8 mouse cellular contexts compared by ENCODE assay signal in genomic region chr4:82511524-82511923, GRCm38 (mm10).
DNase-seq lines count a peak whose midpoint lies in the region; ATAC-seq and TF ChIP-seq lines count a peak whose summit lies in the region.

No protein-coding gene starts in this region.

- peaks cover 61% of the 10 kb centered on the region for H3K4me1 ChIP-seq in E14TG2a.4 (replicated peaks; ENCODE audit: low read depth, low read length)
- peaks cover 79% of the 10 kb centered on the region for H3K4me1 ChIP-seq in forebrain, embryonic 10.5 days
- peaks cover 15% of the 10 kb centered on the region for H3K4me1 ChIP-seq in midbrain, embryonic 14.5 days (ENCODE audit: control insufficient read depth, insufficient read depth, low read length)
- peaks cover 8% of the 10 kb centered on the region; the same call in 1 of the 2 replicates for H3K4me1 ChIP-seq in thymus, adult 2 months (replicated peaks; ENCODE audit: control insufficient read depth, insufficient read depth, low read length)

- peak; percentile 58 for DNase-seq in ZHBTc4 (ENCODE audit: low read depth, low spot score)
- peak; percentile 68 for DNase-seq in forebrain, embryonic 10.5 days (ENCODE audit: extremely low spot score, low spot score)
- peak; percentile 78 for DNase-seq in heart, postnatal 4 days
- DNase-seq in layer of hippocampus, adult 8-10 months (ENCODE audit: low spot score in 2 of 2): peak; percentile 66 to 75
- peak; percentile 90 for DNase-seq in midbrain, embryonic 14.5 days
- no peak for DNase-seq in thymus, adult 2 months

- no peaks in the 10 kb centered on the region for H3K36me3 ChIP-seq in E14TG2a.4 (ENCODE audit: insufficient read depth, low read length)
- H3K36me3 ChIP-seq in forebrain, embryonic 10.5 days (replicated peaks): no peaks in the 10 kb centered on the region
- H3K36me3 ChIP-seq in midbrain, embryonic 14.5 days (ENCODE audit: control insufficient read depth, insufficient read depth, low read length): no peaks in the 10 kb centered on the region
- no peaks in the 10 kb centered on the region for H3K36me3 ChIP-seq in thymus, adult 2 months (ENCODE audit: control insufficient read depth, insufficient read depth, low read length)

- WGBS in forebrain, embryonic 10.5 days: 1% methylated on average over 8 of the region's 8 CpGs
- WGBS in midbrain, embryonic 14.5 days: under 1% methylated on average over 8 of the region's 8 CpGs
- WGBS in thymus, adult 2 months: 4% methylated on average over 8 of the region's 8 CpGs

- H3K27ac ChIP-seq in forebrain, embryonic 10.5 days: peak overlapping the region; percentile 99
- H3K27ac ChIP-seq in midbrain, embryonic 14.5 days (replicated peaks; ENCODE audit: low read depth, low read length): peak overlapping the region; percentile 83
- H3K27ac ChIP-seq in thymus, adult 2 months (ENCODE audit: control insufficient read depth, insufficient read depth, low read length): no peak overlapping the region

- no peaks in the 10 kb centered on the region for H3K9me3 ChIP-seq in E14TG2a.4 (ENCODE audit: low read length)
- no peaks in the 10 kb centered on the region for H3K9me3 ChIP-seq in forebrain, embryonic 10.5 days
- no peaks in the 10 kb centered on the region for H3K9me3 ChIP-seq in midbrain, embryonic 14.5 days (ENCODE audit: control insufficient read depth, low read length)

- no peaks in the 10 kb centered on the region for H3K27me3 ChIP-seq in E14TG2a.4 (ENCODE audit: insufficient read depth, low read length)
- peaks cover 13% of the 10 kb centered on the region; the same call in 1 of the 2 replicates for H3K27me3 ChIP-seq in forebrain, embryonic 10.5 days (ENCODE audit: poor library complexity, severe bottlenecking)
- H3K27me3 ChIP-seq in midbrain, embryonic 14.5 days (ENCODE audit: control insufficient read depth, insufficient read depth, low read length): peaks cover 3% of the 10 kb centered on the region; the same call in 1 of the 2 replicates
- H3K27me3 ChIP-seq in thymus, adult 2 months (ENCODE audit: control insufficient read depth, insufficient read depth, low read length): peaks cover 7% of the 10 kb centered on the region; the same call in 1 of the 2 replicates

- no peak for TF ChIP-seq CTCF in E14TG2a.4 (conservative IDR thresholded peaks at IDR 0.05; ENCODE audit: low read length)
- no peak for TF ChIP-seq CTCF in thymus, adult 2 months (IDR thresholded peaks at IDR 0.05; ENCODE audit: borderline replicate concordance, control insufficient read depth, extremely low read depth, insufficient read depth, low read length, poor library complexity)

- H3K9ac ChIP-seq in midbrain, embryonic 14.5 days (replicated peaks; ENCODE audit: low read length): peak overlapping the region; percentile 37; the same call in 1 of the 2 replicates

- peak; percentile 7; the same call in 1 of the 2 replicates for ATAC-seq in midbrain, embryonic 14.5 days (ENCODE audit: low FRiP score, low TSS enrichment)
- no peak for ATAC-seq in erythroid progenitor cell, adult 5-6 weeks (replicated peaks; ENCODE audit: low FRiP score, poor library complexity, severe bottlenecking)

- H3K4me2 ChIP-seq in midbrain, embryonic 14.5 days (ENCODE audit: low read length): peak overlapping the region; percentile 98

- no peak for TF ChIP-seq POLR2A in thymus, adult 2 months (IDR thresholded peaks at IDR 0.05; ENCODE audit: control insufficient read depth, extremely low read depth, insufficient read depth, low read length, poor library complexity)

- H3K4me3 ChIP-seq in E14TG2a.4 (replicated peaks; ENCODE audit: low read length): peak overlapping the region; percentile 81
- peak overlapping the region; percentile 83 for H3K4me3 ChIP-seq in forebrain, embryonic 10.5 days
- peak overlapping the region; percentile 48 for H3K4me3 ChIP-seq in midbrain, embryonic 14.5 days (replicated peaks; ENCODE audit: low read depth, low read length)
- no peak overlapping the region for H3K4me3 ChIP-seq in thymus, adult 2 months (ENCODE audit: control insufficient read depth, insufficient read depth, low read length)
